Mouse (Mus musculus): ENCODE results near the gene Tmem156. TPM values are rescaled to one million over a fixed set of nuclear protein-coding genes. Genes with fewer than 3 reads are reported as not detected.

The Tmem156 gene
- polyA plus RNA-seq, 1 experiment: 0.56 TPM

GRCm38 (mm10) chr5:65096805-65097204 lies 4.9 kb upstream of the Tmem156 start:
- no peak for DNase-seq (ENCODE audit: low spot score)

GRCm38 (mm10) chr5:65096082-65096481 lies 4.2 kb upstream of the Tmem156 start:
- DNase-seq (ENCODE audit: low spot score): no peak

GRCm38 (mm10) chr5:65094902-65095545 lies 3.1 kb upstream of the Tmem156 start:
- DNase-seq (ENCODE audit: low spot score): no peak

GRCm38 (mm10) chr5:65093769-65094168 lies 1.8 kb upstream of the Tmem156 start:
- DNase-seq (ENCODE audit: low spot score): no peak

- DNase-seq (ENCODE audit: low spot score): no peak
These were observed 611 bp downstream of the Tmem156 start for GRCm38 (mm10) chr5:65091184-65091858.

GRCm38 (mm10) chr5:65089707-65090106 lies 2.2 kb downstream of the Tmem156 start:
- DNase-seq (ENCODE audit: low spot score): no peak

GRCm38 (mm10) chr5:65086522-65086921 lies 5.4 kb downstream of the Tmem156 start:
- DNase-seq (ENCODE audit: low spot score): no peak

- DNase-seq (ENCODE audit: low spot score): no peak
These were observed 10.1 kb downstream of the Tmem156 start for GRCm38 (mm10) chr5:65081836-65082235.

GRCm38 (mm10) chr5:65079881-65080280 lies 12.1 kb downstream of the Tmem156 start:
- DNase-seq (ENCODE audit: low spot score): no peak

GRCm38 (mm10) chr5:65078081-65078480 lies 13.9 kb downstream of the Tmem156 start:
- no peak for DNase-seq (ENCODE audit: low spot score)

- no peak for DNase-seq (ENCODE audit: low spot score)
These were observed 15.2 kb downstream of the Tmem156 start for GRCm38 (mm10) chr5:65076748-65077147.

- no peak for DNase-seq (ENCODE audit: low spot score)
These were observed 15.8 kb downstream of the Tmem156 start for GRCm38 (mm10) chr5:65076087-65076486.

GRCm38 (mm10) chr5:65074693-65075092 lies 17.2 kb downstream of the Tmem156 start:
- no peak for DNase-seq (ENCODE audit: low spot score)

- no peak for DNase-seq (ENCODE audit: low spot score)
These were observed 18.7 kb downstream of the Tmem156 start for GRCm38 (mm10) chr5:65073247-65073646.

GRCm38 (mm10) chr5:65071689-65072118 lies 20.2 kb downstream of the Tmem156 start:
- DNase-seq (ENCODE audit: low spot score): no peak

- no peak for DNase-seq (ENCODE audit: low spot score)
These were observed 22.1 kb downstream of the Tmem156 start for GRCm38 (mm10) chr5:65069872-65070271.

GRCm38 (mm10) chr5:65068166-65068565 lies 23.8 kb downstream of the Tmem156 start:
- DNase-seq (ENCODE audit: low spot score): no peak

- no peak for DNase-seq (ENCODE audit: low spot score)
These were observed 28.7 kb downstream of the Tmem156 start for GRCm38 (mm10) chr5:65063266-65063665.

- no peak for DNase-seq (ENCODE audit: low spot score)
These were observed 29.7 kb downstream of the Tmem156 start for GRCm38 (mm10) chr5:65062236-65062635.

GRCm38 (mm10) chr5:65059806-65060205 lies 32.1 kb downstream of the Tmem156 start:
- no peak for DNase-seq (ENCODE audit: low spot score)

- no peak for DNase-seq (ENCODE audit: low spot score)
These were observed 34.3 kb downstream of the Tmem156 start for GRCm38 (mm10) chr5:65057596-65057995.

GRCm38 (mm10) chr5:65051513-65051912 lies 40.4 kb downstream of the Tmem156 start:
- no peak for DNase-seq (ENCODE audit: low spot score)

- no peak for DNase-seq (ENCODE audit: low spot score)
These were observed 42.1 kb downstream of the Tmem156 start for GRCm38 (mm10) chr5:65049880-65050279.

Measured in urinary bladder, adult 2 months (tissue).